Mouse (Mus musculus) left cerebral cortex, adult 2 months (tissue): ENCODE measurements at regions not wholly inside any gene's neighbourhood (a gene's known extent, or its start where the extent isn't known, plus 50 kb on each side); places are given as distances from the start of the nearest gene placed in this dataset.

Source experiments
- DNase-seq, 2 experiments: peaks; one replicate each; pipeline ENCODE4 v3.0.0; 2021 to 2022; ENCODE audit warnings: low spot score in 2 of 2, mixed read lengths in 1 of 2; ENCODE audit errors: extremely low spot score in 1 of 2
- H3K27ac ChIP-seq: fragments of 200-600 bp; 2 replicates; pipeline ENCODE4 v1.8.1; 2022
- H3K4me3 ChIP-seq: fragments of 200-600 bp; 2 replicates; pipeline ENCODE4 v1.8.1; 2022
- CTCF ChIP-seq: fragments of 200-600 bp; IDR thresholded peaks from 2 replicates; pipeline ENCODE4 v1.8.1; 2022; ENCODE audit warnings: antibody characterized with exemption, mild to moderate bottlenecking, moderate library complexity
- intact Hi-C: fragments of 180-260 bp; cut with DNase I; formaldehyde crosslinking; loops from one replicate; pipeline ENCODE4 v1.15.1; 2025

GRCm38 (mm10) chr14:76856591-76856990 lies 180.0 kb upstream of the Ccdc122 start:
- intact Hi-C loops = no loop called here
- no peak for DNase-seq
- Histone ChIP-seq H3K4me3 (no peak overlapping the region), H3K27ac (no peak overlapping the region)
- TF ChIP-seq CTCF = no peak

GRCm38 (mm10) chr14:76854965-76855364 lies 181.6 kb upstream of the Ccdc122 start:
- no peak for DNase-seq
- Histone ChIP-seq H3K27ac (no peak overlapping the region), H3K4me3 (no peak overlapping the region)
- intact Hi-C loops = no loop called here
- TF ChIP-seq CTCF = no peak

- DNase-seq = no peak
- intact Hi-C loops = no loop called here
- H3K4me3 ChIP-seq = no peak overlapping the region
- H3K27ac ChIP-seq = no peak overlapping the region
- TF ChIP-seq CTCF = no peak
Observed at GRCm38 (mm10) chr14:76851473-76852214, 184.9 kb upstream of the Ccdc122 start.

DNA sequence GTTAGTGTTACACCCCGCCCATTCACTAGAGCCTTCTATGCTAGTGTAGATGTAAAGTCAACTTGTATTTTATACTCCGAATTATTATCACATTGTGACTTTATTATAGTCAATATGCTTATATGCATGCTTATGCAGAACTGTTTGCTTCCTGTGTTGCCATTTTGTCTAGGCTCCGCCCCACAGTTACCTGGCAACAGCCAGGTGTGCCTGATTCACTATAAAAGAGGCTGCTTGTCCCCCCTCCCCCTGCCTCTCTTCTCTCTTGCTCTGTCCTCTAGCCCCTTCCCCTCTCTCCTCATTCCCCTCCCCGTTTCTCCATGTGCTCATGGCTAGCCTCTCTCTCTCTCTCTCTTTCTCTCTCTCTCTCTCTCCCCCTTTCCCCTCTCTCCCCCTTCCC lies 185.9 kb upstream of the Ccdc122 start:
- TF ChIP-seq CTCF = no peak
- intact Hi-C loops = no loop called here
- DNase-seq = no peak
- H3K4me3 ChIP-seq = no peak overlapping the region
- H3K27ac ChIP-seq = no peak overlapping the region

DNA sequence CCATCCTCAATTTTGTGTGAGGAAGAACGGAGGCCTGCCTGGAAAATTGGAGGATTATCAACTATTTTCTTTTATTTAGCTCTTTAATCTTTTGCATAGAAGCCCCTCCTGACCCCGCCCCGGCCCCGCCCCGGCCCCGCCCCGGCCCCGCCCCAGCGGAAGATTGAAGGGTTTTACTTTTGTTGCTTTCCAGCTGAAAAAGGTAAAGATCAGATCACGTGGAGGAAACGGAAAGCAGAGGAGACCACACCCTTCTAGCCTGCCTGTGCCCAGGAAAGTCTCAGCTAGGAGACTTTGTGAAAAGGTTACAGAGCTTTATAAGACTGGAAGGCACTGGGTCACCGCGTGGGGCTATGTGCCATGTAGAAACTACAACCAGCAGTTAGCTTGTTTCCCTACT lies 186.5 kb upstream of the Ccdc122 start:
- intact Hi-C loops = no loop called here
- no peak for TF ChIP-seq CTCF
- no peak for DNase-seq
- Histone ChIP-seq H3K4me3 (no peak overlapping the region), H3K27ac (no peak overlapping the region)

DNA sequence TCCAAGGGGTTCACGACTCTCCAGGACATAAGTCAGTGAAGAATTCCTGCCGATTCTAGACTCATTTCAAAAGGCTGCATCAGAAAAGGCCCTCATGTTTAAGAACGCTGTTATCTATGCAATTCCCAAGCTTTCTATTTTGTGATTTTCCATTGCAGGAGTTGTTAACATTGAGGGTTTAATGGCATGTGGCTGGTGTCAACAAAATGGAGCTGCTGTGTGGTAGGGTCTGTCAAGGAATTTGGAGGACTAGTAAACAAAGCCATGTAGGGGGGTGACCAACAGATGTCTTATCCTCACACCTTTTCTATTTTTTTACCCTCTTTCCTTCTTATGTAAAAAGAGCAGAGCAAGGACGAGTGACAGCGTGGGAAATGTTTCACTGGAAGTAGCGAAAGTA lies 186.9 kb upstream of the Ccdc122 start:
- DNase-seq = no peak
- no peak overlapping the region for H3K4me3 ChIP-seq
- H3K27ac ChIP-seq = no peak overlapping the region
- no peak for TF ChIP-seq CTCF
- intact Hi-C loops = no loop called here

DNA sequence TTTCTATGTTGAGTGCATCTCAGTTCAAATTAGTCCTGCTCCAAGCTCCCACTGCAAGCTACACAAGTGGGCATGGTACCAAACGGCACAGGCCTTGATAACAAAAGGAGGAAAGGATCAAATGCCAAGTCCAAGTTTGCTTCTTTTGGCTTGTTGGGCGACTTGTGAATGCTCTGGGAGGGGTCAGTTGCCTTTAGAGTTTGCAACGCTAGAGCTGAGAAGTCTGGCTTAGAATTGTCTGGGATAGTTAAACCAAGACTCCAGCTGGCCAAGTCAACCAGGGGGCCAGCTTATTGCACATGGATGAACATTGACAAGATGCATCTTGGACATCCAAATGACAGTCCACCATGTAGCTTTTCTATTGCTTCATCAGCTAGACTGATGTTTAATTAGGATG lies 187.5 kb upstream of the Ccdc122 start:
- intact Hi-C loops = no loop called here
- H3K27ac ChIP-seq = no peak overlapping the region
- no peak for TF ChIP-seq CTCF
- DNase-seq = no peak
- no peak overlapping the region for H3K4me3 ChIP-seq

DNA sequence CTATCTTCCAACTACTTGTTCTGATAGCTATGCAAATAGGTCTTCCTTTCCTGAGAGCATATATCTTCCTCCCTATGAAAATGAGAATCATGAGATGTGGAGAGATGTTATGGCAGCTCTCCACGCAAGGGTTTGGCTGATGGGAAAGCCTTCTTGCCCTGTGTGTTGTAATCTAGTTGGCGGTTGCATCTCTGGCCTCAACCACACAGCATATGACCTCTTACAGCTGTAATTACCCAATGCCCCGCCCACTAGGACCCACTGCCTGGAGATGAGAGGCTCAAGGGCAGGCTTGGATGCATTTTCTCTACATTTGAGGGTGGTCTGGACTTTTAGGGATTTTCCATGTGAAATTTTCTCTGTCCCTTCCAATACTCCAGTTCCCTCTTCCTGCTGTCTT lies 190.9 kb upstream of the Ccdc122 start:
- H3K27ac ChIP-seq = no peak overlapping the region
- no peak for TF ChIP-seq CTCF
- H3K4me3 ChIP-seq = no peak overlapping the region
- DNase-seq = no peak
- intact Hi-C loops = no loop called here

DNA sequence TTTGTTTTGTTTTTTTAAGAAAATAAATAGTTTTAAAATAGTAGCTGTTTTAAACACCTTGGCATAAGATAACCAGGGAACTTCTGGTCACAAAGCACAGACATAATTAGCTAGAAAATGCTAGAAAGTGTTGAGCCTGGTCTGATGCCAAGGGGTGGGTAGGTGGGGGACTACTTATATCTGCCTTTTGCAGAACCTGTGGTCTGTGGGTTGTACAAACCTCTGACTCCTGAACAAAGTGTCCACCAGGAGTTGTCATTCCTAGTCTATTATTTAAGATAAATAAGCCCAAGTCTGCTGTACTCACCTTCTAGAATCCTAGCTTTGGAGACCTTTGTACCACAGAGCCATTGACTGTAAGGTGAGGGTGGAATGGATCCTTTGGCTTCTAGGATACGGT lies 191.9 kb upstream of the Ccdc122 start:
- Histone ChIP-seq H3K4me3 (no peak overlapping the region), H3K27ac (no peak overlapping the region)
- TF ChIP-seq CTCF = no peak
- no peak for DNase-seq
- intact Hi-C loops = no loop called here

- TF ChIP-seq CTCF = no peak
Observed at GRCm38 (mm10) chr14:76837583-76838220, 198.9 kb upstream of the Ccdc122 start.

GRCm38 (mm10) chr14:76836926-76837516 lies 199.6 kb upstream of the Ccdc122 start:
- no peak for TF ChIP-seq CTCF
- intact Hi-C loops = no loop called here
- no peak for DNase-seq
- Histone ChIP-seq H3K4me3 (no peak overlapping the region), H3K27ac (no peak overlapping the region)

More at GRCm38 (mm10) chr14:76837583-76838220, 198.9 kb upstream of the Ccdc122 start:
- H3K27ac ChIP-seq = no peak overlapping the region
- H3K4me3 ChIP-seq = no peak overlapping the region
- intact Hi-C loops = no loop called here
- DNase-seq = no peak

GRCm38 (mm10) chr14:76836271-76836670 lies 200.3 kb upstream of the Ccdc122 start:
- no peak overlapping the region for H3K27ac ChIP-seq
- H3K4me3 ChIP-seq = no peak overlapping the region
- TF ChIP-seq CTCF = no peak
- intact Hi-C loops = no loop called here
- no peak for DNase-seq

DNA sequence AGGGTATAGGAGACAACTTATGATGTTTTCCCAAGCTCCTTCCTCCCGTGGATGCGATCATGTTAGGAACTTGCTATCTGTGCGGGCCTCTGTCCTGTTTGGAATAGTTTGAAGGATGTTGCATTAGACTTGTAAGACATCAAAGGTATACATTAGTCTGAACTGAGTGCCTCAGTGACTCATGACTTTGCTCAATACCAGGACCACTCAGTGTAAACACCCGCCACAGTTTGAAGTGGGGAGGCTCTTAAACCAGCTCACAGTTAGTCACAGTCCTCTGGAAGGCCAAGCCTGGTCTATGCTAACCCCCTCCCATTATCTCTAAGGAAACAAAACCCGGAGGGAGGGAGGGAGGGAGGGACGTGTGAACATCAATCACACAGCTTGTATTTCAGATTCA lies 202.5 kb upstream of the Ccdc122 start:
- TF ChIP-seq CTCF = no peak
- intact Hi-C loops = no loop called here
- H3K4me3 ChIP-seq = no peak overlapping the region
- DNase-seq = no peak
- H3K27ac ChIP-seq = no peak overlapping the region
